In the genomic region with DNA sequence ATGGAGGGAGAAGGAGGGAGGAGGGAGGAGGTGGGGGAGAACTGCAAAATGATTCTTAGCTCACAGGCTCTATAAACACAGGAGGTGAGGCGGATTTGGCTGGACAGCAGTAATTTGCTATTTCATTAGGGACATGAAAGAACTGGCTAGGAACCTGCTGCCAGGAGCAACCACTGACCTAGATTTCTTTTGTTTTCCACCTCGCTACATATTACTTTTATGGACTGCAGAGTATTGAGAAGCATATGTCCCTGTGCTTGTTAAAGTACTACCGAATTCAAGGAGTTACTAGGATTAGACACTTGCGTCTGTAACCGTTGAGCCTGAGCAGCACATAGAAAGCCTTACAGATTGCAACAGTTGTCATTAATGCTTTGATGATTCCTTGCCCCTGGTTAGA, we compare ENCODE assay signal across 25 mouse cellular contexts. TPM values are rescaled to one million over a fixed set of nuclear protein-coding genes. Genes with fewer than 3 reads are reported as not detected.
DNase-seq lines count a peak whose midpoint lies in the region; ATAC-seq and TF ChIP-seq lines count a peak whose summit lies in the region.
"Had no signal": no experiment of that assay in that cellular context is flagged by ENCODE, and none has a peak within 500 bp of the region (broad histone marks: within the 10 kb centered on the region; RNA-seq: fewer than 3 reads in every experiment).

No protein-coding gene starts in this region.

- H3K79me2 ChIP-seq in liver, adult 2 months (ENCODE audit: control insufficient read depth, insufficient read depth, low read length) = no peaks in the 10 kb centered on the region

- H3K4me2 ChIP-seq in embryonic facial prominence, embryonic 14.5 days (ENCODE audit: low read depth, low read length) = no peak overlapping the region
- H3K4me2 ChIP-seq in kidney, embryonic 15.5 days = no peak overlapping the region
- H3K4me2 ChIP-seq in liver, postnatal 0 days (ENCODE audit: low read depth, low read length) = no peak overlapping the region
- H3K4me2 ChIP-seq: embryonic facial prominence, embryonic 12.5 days; forebrain, embryonic 13.5 days; heart, embryonic 13.5 days; hindbrain, embryonic 14.5 days had no signal

- TF ChIP-seq EP300 in liver, postnatal 0 days (IDR thresholded peaks at IDR 0.05; ENCODE audit: low read depth) = no peak

- TF ChIP-seq POLR2A in liver, adult 2 months (IDR thresholded peaks at IDR 0.05; ENCODE audit: extremely low read depth, insufficient read depth, low read length) = no peak

- no peaks in the 10 kb centered on the region for H3K27me3 ChIP-seq in embryonic facial prominence, embryonic 14.5 days (replicated peaks; ENCODE audit: control insufficient read depth, insufficient read depth, low read length)
- no peaks in the 10 kb centered on the region for H3K27me3 ChIP-seq in embryonic facial prominence, embryonic 10.5 days (replicated peaks; ENCODE audit: low read depth, poor library complexity, severe bottlenecking)
- no peaks in the 10 kb centered on the region for H3K27me3 ChIP-seq in kidney, embryonic 15.5 days
- no peaks in the 10 kb centered on the region for H3K27me3 ChIP-seq in liver, adult 2 months (ENCODE audit: control insufficient read depth, insufficient read depth, low read length)
- H3K27me3 ChIP-seq in liver, postnatal 0 days (ENCODE audit: insufficient read depth, low read length) = no peaks in the 10 kb centered on the region
- H3K27me3 ChIP-seq: embryonic facial prominence, embryonic 12.5 days; forebrain, embryonic 13.5 days; heart, embryonic 13.5 days had no signal

- WGBS in embryonic facial prominence, embryonic 14.5 days = 83% methylated on average over 5 of the region's 5 CpGs
- WGBS in embryonic facial prominence, embryonic 10.5 days = 92% methylated on average over 5 of the region's 5 CpGs
- WGBS in kidney, embryonic 15.5 days = 81% methylated on average over 5 of the region's 5 CpGs
- 76% methylated on average over 5 of the region's 5 CpGs for WGBS in liver, adult 2 months
- WGBS in liver, postnatal 0 days (ENCODE audit: insufficient replicate concordance) = 83% methylated on average over 5 of the region's 5 CpGs

- H3K9me3 ChIP-seq in embryonic facial prominence, embryonic 14.5 days (ENCODE audit: control insufficient read depth, low read length) = no peaks in the 10 kb centered on the region
- H3K9me3 ChIP-seq in embryonic facial prominence, embryonic 10.5 days = no peaks in the 10 kb centered on the region
- no peaks in the 10 kb centered on the region for H3K9me3 ChIP-seq in kidney, embryonic 15.5 days (replicated peaks)
- no peaks in the 10 kb centered on the region for H3K9me3 ChIP-seq in liver, postnatal 0 days (ENCODE audit: low read length)
- H3K9me3 ChIP-seq: embryonic facial prominence, embryonic 12.5 days; forebrain, embryonic 10.5 days; forebrain, embryonic 13.5 days; heart, embryonic 13.5 days had no signal

- no peak for TF ChIP-seq CTCF in liver, adult 2 months (IDR thresholded peaks at IDR 0.05; ENCODE audit: low read depth, low read length)
- TF ChIP-seq CTCF in liver, postnatal 0 days (IDR thresholded peaks at IDR 0.05; ENCODE audit: low read depth) = no peak

- no peak overlapping the region for H3K27ac ChIP-seq in embryonic facial prominence, embryonic 14.5 days (replicated peaks; ENCODE audit: low read depth, low read length)
- H3K27ac ChIP-seq in embryonic facial prominence, embryonic 10.5 days (replicated peaks) = no peak overlapping the region
- no peak overlapping the region for H3K27ac ChIP-seq in kidney, embryonic 15.5 days
- no peak overlapping the region for H3K27ac ChIP-seq in liver, adult 2 months (replicated peaks; ENCODE audit: insufficient read depth, low read depth, low read length)
- H3K27ac ChIP-seq in liver, postnatal 0 days (ENCODE audit: low read depth) = no peak overlapping the region
- H3K27ac ChIP-seq: embryonic facial prominence, embryonic 12.5 days; forebrain, embryonic 10.5 days; forebrain, embryonic 13.5 days; heart, embryonic 13.5 days; hindbrain, embryonic 14.5 days; hindbrain, postnatal 0 days had no signal

- no peak overlapping the region for H3K4me3 ChIP-seq in embryonic facial prominence, embryonic 14.5 days (ENCODE audit: low read depth, low read length)
- no peak overlapping the region for H3K4me3 ChIP-seq in embryonic facial prominence, embryonic 10.5 days
- no peak overlapping the region for H3K4me3 ChIP-seq in kidney, embryonic 15.5 days (replicated peaks)
- H3K4me3 ChIP-seq in liver, adult 2 months (ENCODE audit: insufficient read depth, low read depth, low read length) = no peak overlapping the region
- H3K4me3 ChIP-seq in liver, postnatal 0 days (ENCODE audit: low read depth, low read length) = no peak overlapping the region
- H3K4me3 ChIP-seq: embryonic facial prominence, embryonic 12.5 days; erythroblast, embryonic 14.5 days; forebrain, embryonic 10.5 days; forebrain, embryonic 13.5 days; heart, embryonic 13.5 days had no signal

- H3K4me1 ChIP-seq in embryonic facial prominence, embryonic 14.5 days (ENCODE audit: control insufficient read depth, insufficient read depth, low read length) = no peaks in the 10 kb centered on the region
- peaks cover 8% of the 10 kb centered on the region for H3K4me1 ChIP-seq in embryonic facial prominence, embryonic 10.5 days
- H3K4me1 ChIP-seq in kidney, embryonic 15.5 days = no peaks in the 10 kb centered on the region
- H3K4me1 ChIP-seq in liver, adult 2 months (ENCODE audit: control insufficient read depth, insufficient read depth, low read length) = peaks cover 10% of the 10 kb centered on the region
- peaks cover 6% of the 10 kb centered on the region for H3K4me1 ChIP-seq in liver, postnatal 0 days (ENCODE audit: insufficient read depth)
- H3K4me1 ChIP-seq: embryonic facial prominence, embryonic 12.5 days; heart, embryonic 13.5 days had no signal

- DNase-seq in embryonic facial prominence, embryonic 14.5 days (ENCODE audit: low spot score) = peak; percentile 9
- DNase-seq in embryonic facial prominence, embryonic 10.5 days (ENCODE audit: low spot score) = no peak
- DNase-seq in kidney, adult 9 months = peak; percentile 29
- peak; percentile 43 for DNase-seq in liver, adult 2 months (ENCODE audit: extremely low read depth, low read depth, low spot score)
- DNase-seq in liver, postnatal 0 days = no peak
- no peak for DNase-seq in gastrocnemius, adult 8-10 months (ENCODE audit: low spot score in 2 of 2)
- DNase-seq: adrenal gland, adult 8-10 months; adrenal gland, postnatal 25 days; cerebellum, adult 18-20 months; cerebellum, adult 9-10 months; cerebellum, postnatal 14 days; gastrocnemius, postnatal 14 days; heart, adult 18-20 months; heart, postnatal 14 days; heart, postnatal 4 days had no signal

- H3K9ac ChIP-seq in embryonic facial prominence, embryonic 14.5 days (ENCODE audit: low read depth, low read length) = no peak overlapping the region
- no peak overlapping the region for H3K9ac ChIP-seq in kidney, embryonic 15.5 days
- no peak overlapping the region for H3K9ac ChIP-seq in liver, adult 2 months (ENCODE audit: low read depth, low read length)
- H3K9ac ChIP-seq in liver, postnatal 0 days (replicated peaks) = no peak overlapping the region
- H3K9ac ChIP-seq: embryonic facial prominence, embryonic 12.5 days; forebrain, embryonic 13.5 days; heart, embryonic 13.5 days; hindbrain, embryonic 14.5 days had no signal

- no peaks in the 10 kb centered on the region for H3K36me3 ChIP-seq in embryonic facial prominence, embryonic 14.5 days (ENCODE audit: control insufficient read depth, insufficient read depth, low read length)
- H3K36me3 ChIP-seq in embryonic facial prominence, embryonic 10.5 days (replicated peaks) = no peaks in the 10 kb centered on the region
- no peaks in the 10 kb centered on the region for H3K36me3 ChIP-seq in kidney, embryonic 15.5 days
- H3K36me3 ChIP-seq in liver, adult 2 months (ENCODE audit: control insufficient read depth, insufficient read depth, low read length) = no peaks in the 10 kb centered on the region
- H3K36me3 ChIP-seq in liver, postnatal 0 days (replicated peaks; ENCODE audit: insufficient read depth, low read length) = no peaks in the 10 kb centered on the region
- H3K36me3 ChIP-seq: embryonic facial prominence, embryonic 12.5 days; forebrain, embryonic 10.5 days; heart, embryonic 13.5 days had no signal

- no peak for ATAC-seq in embryonic facial prominence, embryonic 14.5 days (ENCODE audit: low read depth)
- ATAC-seq in kidney, embryonic 15.5 days (replicated peaks; ENCODE audit: low FRiP score) = no peak
- no peak for ATAC-seq in liver, postnatal 0 days
- ATAC-seq: activated CD4-positive, CD25-positive, alpha-beta regulatory T cell, adult 4 months; forebrain, embryonic 13.5 days; forebrain, embryonic 16.5 days; hindbrain, postnatal 0 days had no signal

RNA-seq across cellular contexts. Expression of gene Abcd3, which starts 7.5 kb away (rescaled TPM):
- polyA plus RNA-seq in embryonic facial prominence, embryonic 14.5 days (2014; fragmentation: Nextera tagmentation; extraction: Ambion mirVana) = 53.5 and 58.8 TPM in 2 replicates
- 40.1 and 44.0 TPM in 2 replicates for polyA plus RNA-seq in embryonic facial prominence, embryonic 10.5 days (2016; fragmentation: Nextera tagmentation; extraction: Ambion mirVana)
- polyA plus RNA-seq in kidney, embryonic 15.5 days (2015; fragmentation: Nextera tagmentation; extraction: Ambion mirVana) = 65.3 and 67.2 TPM in 2 replicates
- 277 and 397 TPM in 2 replicates for total RNA-seq in liver, adult 2 months (2014; rRNA removed)
- polyA plus RNA-seq in liver, adult 2 months (2012; rRNA removed) = 45.5 and 49.5 TPM in 2 replicates
- polyA plus RNA-seq in liver, postnatal 0 days (2015; fragmentation: Nextera tagmentation; extraction: Ambion mirVana) = 132 and 148 TPM in 2 replicates
- 10 to 100 TPM; 33.2 to 39.3 (median 34.6) TPM for total RNA-seq in gastrocnemius, adult 8-10 months (2022)

Comparison
In these comparisons a context has a peak if more than half of its experiments do, and no peak if none do; other contexts are left out.
1. DNase-seq: peak in embryonic facial prominence, embryonic 14.5 days (single experiment), kidney, adult 9 months (single experiment) and liver, adult 2 months (single experiment); none in embryonic facial prominence, embryonic 10.5 days (single experiment), liver, postnatal 0 days (single experiment) and gastrocnemius, adult 8-10 months (0 of 2).